Mouse (Mus musculus): ENCODE data around the gene Tmem100. TPM values are rescaled to one million over a fixed set of nuclear protein-coding genes. Genes with fewer than 3 reads are reported as not detected.

The Tmem100 gene
- total RNA-seq (2021): 2.0 and 2.8 TPM in 2 replicates
- long read RNA-seq, partial matches to known transcripts: 0 of 5 reads
- long read RNA-seq, other reads (novel, unspliced or antisense): 4 of 5 reads

GRCm38 (mm10) chr11:90029841-90030398 lies at the start of gene Tmem100:
TSS of gene Tmem100 (plus strand) at chr11:90030348.
- no peak for DNase-seq

GRCm38 (mm10) chr11:89982918-89983317 lies 47.2 kb upstream of the Tmem100 start:
- DNase-seq: no peak

- DNase-seq: no peak
Measured at GRCm38 (mm10) chr11:89984436-89984835, 45.7 kb upstream of the Tmem100 start.

GRCm38 (mm10) chr11:89985200-89986187 lies 44.7 kb upstream of the Tmem100 start:
- DNase-seq: no peak

GRCm38 (mm10) chr11:89986516-89986915 lies 43.6 kb upstream of the Tmem100 start:
- no peak for DNase-seq

- DNase-seq: peak; percentile 69
Measured at GRCm38 (mm10) chr11:89988936-89989589, 41.1 kb upstream of the Tmem100 start.

GRCm38 (mm10) chr11:89991661-89992060 lies 38.5 kb upstream of the Tmem100 start:
- no peak for DNase-seq

- no peak for DNase-seq
Measured at GRCm38 (mm10) chr11:89994706-89995105, 35.4 kb upstream of the Tmem100 start.

- DNase-seq: no peak
Measured at GRCm38 (mm10) chr11:89995596-89995995, 34.6 kb upstream of the Tmem100 start.

- no peak for DNase-seq
Measured at GRCm38 (mm10) chr11:89996406-89996805, 33.7 kb upstream of the Tmem100 start.

GRCm38 (mm10) chr11:89996856-89997255 lies 33.3 kb upstream of the Tmem100 start:
- DNase-seq: no peak

GRCm38 (mm10) chr11:89998996-89999770 lies 31.0 kb upstream of the Tmem100 start:
- DNase-seq: no peak

GRCm38 (mm10) chr11:90000666-90001065 lies 29.5 kb upstream of the Tmem100 start:
- DNase-seq: no peak

GRCm38 (mm10) chr11:90001396-90002230 lies 28.5 kb upstream of the Tmem100 start:
- no peak for DNase-seq

- DNase-seq: peak; percentile 86
Measured at GRCm38 (mm10) chr11:90002231-90002986, 27.7 kb upstream of the Tmem100 start, which contains the start of gene Pctp. TSS of gene Pctp (minus strand) at chr11:90002894.

GRCm38 (mm10) chr11:90002987-90003348 lies 27.2 kb upstream of the Tmem100 start:
- DNase-seq: no peak

GRCm38 (mm10) chr11:90003386-90003785 lies 26.8 kb upstream of the Tmem100 start:
- DNase-seq: no peak

GRCm38 (mm10) chr11:90006111-90006510 lies 24.0 kb upstream of the Tmem100 start:
- no peak for DNase-seq

GRCm38 (mm10) chr11:90007791-90008531 lies 22.2 kb upstream of the Tmem100 start:
- no peak for DNase-seq
